Mouse (Mus musculus): ENCODE data around the gene Elmo2. TPM values are rescaled to one million over a fixed set of nuclear protein-coding genes. Genes with fewer than 3 reads are reported as not detected.
A peak's percentile ranks its signal among the peaks of the same experiment; 100 is the strongest.

Elmo2 gene
- polyA plus RNA-seq, 1 experiment, result 20.4 TPM

DNA sequence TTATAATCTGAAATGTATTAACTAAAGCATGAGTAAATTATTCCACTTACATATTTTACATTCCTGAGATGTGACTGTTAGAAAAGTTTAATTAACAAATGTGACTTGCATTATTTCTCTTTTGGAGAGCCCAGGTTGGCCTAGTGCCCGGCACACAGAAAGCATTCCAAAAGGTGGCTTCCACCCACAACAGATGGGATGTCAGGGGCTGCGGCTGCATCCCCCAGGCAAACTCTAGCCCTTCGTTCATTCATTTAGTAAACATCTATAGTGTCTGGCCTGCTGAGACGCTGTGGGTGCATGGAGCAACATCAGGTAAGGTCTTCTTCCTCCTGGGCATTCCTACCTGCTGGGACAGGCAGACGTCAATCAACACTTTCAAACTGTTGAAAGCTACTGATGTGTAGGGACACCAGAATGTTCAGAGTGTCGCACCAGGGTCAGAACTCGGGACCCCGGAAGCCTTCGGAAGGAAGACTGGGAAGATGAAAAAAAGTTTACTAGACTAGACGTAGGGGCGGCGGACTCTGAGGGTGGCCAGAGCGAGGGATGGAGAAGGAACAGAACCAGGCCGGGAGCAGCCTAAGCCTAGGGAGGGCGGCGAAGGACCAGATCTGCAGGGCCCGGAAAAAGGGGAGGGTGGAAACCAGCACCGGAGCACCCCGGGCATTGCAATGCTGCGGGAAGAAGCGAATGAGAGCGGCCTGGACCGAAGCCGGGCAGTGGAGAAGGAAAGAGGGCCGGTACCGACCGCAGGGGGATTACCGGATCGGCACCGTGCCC is 567 bp downstream of the Elmo2 start:
- Histone ChIP-seq H3K36me3 (ENCODE audit: control insufficient read depth, insufficient read depth) (no peaks in the 10 kb centered on the region), H3K4me3 (peak overlapping the region; percentile 78), H3ac (ENCODE audit: control insufficient read depth, insufficient read length) (peak overlapping the region; percentile 42), H3K27me3 (ENCODE audit: control insufficient read depth, insufficient read depth, insufficient read length) (no peaks in the 10 kb centered on the region), H3K4me2 (ENCODE audit: low read depth) (peak overlapping the region; percentile 90), H3K79me2 (ENCODE audit: control insufficient read depth, insufficient read depth) (peaks cover 45% of the 10 kb centered on the region)
- TF ChIP-seq SRF (IDR thresholded peaks at IDR 0.05; ENCODE audit: control insufficient read depth, insufficient read length, low read depth), result no peak
- peak in 1 of 3 experiments; percentile 16 for TF ChIP-seq MYOD1 (IDR thresholded peaks at IDR 0.05; ENCODE audit: control insufficient read depth in 1 of 3, insufficient read length in 2 of 3, low read depth in 2 of 3)

DNA sequence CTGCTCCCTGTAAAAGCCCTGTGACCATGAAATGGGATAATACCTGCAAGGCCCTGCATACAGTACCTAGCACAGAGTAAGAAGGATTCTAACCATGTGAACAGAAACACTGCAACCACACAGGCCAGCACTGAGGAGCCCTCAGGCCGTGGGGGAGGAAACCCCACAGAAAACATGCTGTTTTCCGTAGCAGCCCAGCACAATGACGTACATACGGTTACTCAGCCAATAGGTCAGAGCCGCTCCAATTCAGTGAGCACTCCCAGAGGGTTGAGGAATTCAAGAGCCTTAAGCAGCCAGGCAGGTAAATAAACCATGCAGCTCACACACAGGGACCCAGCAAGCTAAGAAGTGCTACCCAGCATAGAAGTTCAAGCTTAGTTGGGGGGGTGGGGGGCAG is 2.4 kb downstream of the Elmo2 start:
- H3K4me3 ChIP-seq, result no peak overlapping the region
- H3ac ChIP-seq (ENCODE audit: control insufficient read depth, insufficient read length), result no peak overlapping the region
- no peaks in the 10 kb centered on the region for H3K36me3 ChIP-seq (ENCODE audit: control insufficient read depth, insufficient read depth)
- H3K27me3 ChIP-seq (ENCODE audit: control insufficient read depth, insufficient read depth, insufficient read length), result no peaks in the 10 kb centered on the region
- no peak overlapping the region for H3K4me2 ChIP-seq (ENCODE audit: low read depth)
- no peak for TF ChIP-seq REST (IDR thresholded peaks at IDR 0.05; ENCODE audit: insufficient read depth, insufficient read length)
- TF ChIP-seq CEBPB (IDR thresholded peaks at IDR 0.05; ENCODE audit: insufficient read depth, poor library complexity, severe bottlenecking), result no peak
- H3K79me2 ChIP-seq (ENCODE audit: control insufficient read depth, insufficient read depth), result peaks cover 52% of the 10 kb centered on the region

DNA sequence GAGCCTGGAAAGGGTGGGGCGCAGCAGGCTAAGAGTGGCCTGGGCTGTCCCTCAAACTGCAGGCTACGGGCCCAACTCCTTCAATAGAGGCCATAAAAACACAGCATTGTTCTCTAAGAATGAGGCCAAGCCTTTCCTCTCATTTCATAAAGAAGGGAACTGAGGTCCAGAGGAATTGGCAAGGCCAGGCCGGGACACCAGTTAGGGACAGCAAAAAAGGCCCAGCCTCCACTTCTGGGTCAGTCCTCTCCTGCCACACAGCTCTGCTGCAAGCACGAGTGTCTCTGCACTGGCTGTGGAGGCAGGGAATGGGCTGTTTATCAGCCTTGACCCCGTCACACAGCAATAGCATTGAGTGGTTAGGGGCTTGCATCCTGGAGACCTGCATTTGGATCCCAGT is 2.8 kb downstream of the Elmo2 start:
- Histone ChIP-seq H3K4me3 (no peak overlapping the region), H3ac (ENCODE audit: control insufficient read depth, insufficient read length) (no peak overlapping the region), H3K79me2 (ENCODE audit: control insufficient read depth, insufficient read depth) (peaks cover 57% of the 10 kb centered on the region), H3K27me3 (ENCODE audit: control insufficient read depth, insufficient read depth, insufficient read length) (no peaks in the 10 kb centered on the region), H3K4me2 (ENCODE audit: low read depth) (no peak overlapping the region), H3K36me3 (ENCODE audit: control insufficient read depth, insufficient read depth) (no peaks in the 10 kb centered on the region)
- TF ChIP-seq USF1 (IDR thresholded peaks at IDR 0.05; ENCODE audit: low read depth) (no peak), CEBPB (IDR thresholded peaks at IDR 0.05; ENCODE audit: insufficient read depth, poor library complexity, severe bottlenecking) (no peak), TCF3 (IDR thresholded peaks at IDR 0.05; ENCODE audit: insufficient read length, low read depth) (no peak), MYOG (IDR thresholded peaks at IDR 0.05; ENCODE audit: control insufficient read depth in 1 of 3, insufficient read depth in 1 of 3, insufficient read length in 2 of 3, low read depth in 2 of 3) (no peak), SRF (IDR thresholded peaks at IDR 0.05; ENCODE audit: control insufficient read depth, insufficient read length, low read depth) (no peak), REST (IDR thresholded peaks at IDR 0.05; ENCODE audit: insufficient read depth, insufficient read length) (no peak), POLR2A (IDR thresholded peaks at IDR 0.05; ENCODE audit: insufficient read length, low read depth) (no peak)

DNA sequence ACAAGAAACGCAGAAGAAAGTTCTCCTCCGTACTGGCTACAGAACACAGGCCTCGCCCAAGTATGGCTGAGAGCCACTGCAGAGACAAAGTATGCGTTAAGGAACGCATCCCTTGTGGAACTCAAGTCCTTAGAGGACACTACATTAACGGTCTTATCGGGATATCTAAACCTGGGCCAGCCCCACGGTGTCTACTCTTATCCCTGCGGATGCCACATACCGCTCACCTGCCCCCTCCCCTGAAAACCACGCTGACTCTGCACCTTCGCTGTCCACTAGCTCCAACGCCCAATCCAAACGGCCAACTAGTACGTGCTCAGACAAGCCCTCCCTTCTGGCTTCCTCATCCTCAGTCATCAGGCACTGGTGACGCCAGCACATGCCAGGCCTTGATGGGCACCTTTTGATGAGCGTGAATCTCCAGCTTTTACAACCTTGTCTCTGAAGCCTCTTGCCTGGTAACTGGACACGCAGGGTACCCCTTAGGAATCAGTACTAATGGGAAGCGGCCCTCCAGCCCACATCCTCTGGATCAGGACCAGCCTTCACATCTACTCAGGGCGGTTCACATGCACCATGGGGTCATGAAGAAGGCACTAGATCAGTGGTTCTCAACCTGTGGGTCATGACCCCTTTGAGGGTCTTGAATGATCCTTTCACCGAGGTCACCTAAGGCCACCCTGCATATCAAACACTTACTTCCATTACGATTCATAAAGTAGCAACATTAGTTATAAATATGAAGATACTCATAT is 4.1 kb downstream of the Elmo2 start:
- H3K27me3 ChIP-seq (ENCODE audit: control insufficient read depth, insufficient read depth, insufficient read length), result no peaks in the 10 kb centered on the region
- H3K4me2 ChIP-seq (ENCODE audit: low read depth), result no peak overlapping the region
- H3K79me2 ChIP-seq (ENCODE audit: control insufficient read depth, insufficient read depth), result peaks cover 62% of the 10 kb centered on the region
- no peak for TF ChIP-seq E2F4 (IDR thresholded peaks at IDR 0.05; ENCODE audit: insufficient read depth)
- TF ChIP-seq TCF12 (IDR thresholded peaks at IDR 0.05; ENCODE audit: insufficient read depth, poor library complexity, severe bottlenecking), result no peak
- no peak for TF ChIP-seq CEBPB (IDR thresholded peaks at IDR 0.05; ENCODE audit: insufficient read depth, poor library complexity, severe bottlenecking)
- TF ChIP-seq USF1 (IDR thresholded peaks at IDR 0.05; ENCODE audit: low read depth), result no peak
- TF ChIP-seq POLR2AphosphoS2 (IDR thresholded peaks at IDR 0.05; ENCODE audit: insufficient read length, low read depth), result no peak
- no peak for TF ChIP-seq MYOG (IDR thresholded peaks at IDR 0.05; ENCODE audit: control insufficient read depth in 1 of 3, insufficient read depth in 1 of 3, insufficient read length in 2 of 3, low read depth in 2 of 3)
- no peak for TF ChIP-seq POLR2A (IDR thresholded peaks at IDR 0.05; ENCODE audit: insufficient read length, low read depth)
- no peak for TF ChIP-seq SRF (IDR thresholded peaks at IDR 0.05; ENCODE audit: control insufficient read depth, insufficient read length, low read depth)
- TF ChIP-seq MAX (IDR thresholded peaks at IDR 0.05; ENCODE audit: low read depth), result no peak
- TF ChIP-seq REST (IDR thresholded peaks at IDR 0.05; ENCODE audit: insufficient read depth, insufficient read length), result no peak
- TF ChIP-seq TCF3 (IDR thresholded peaks at IDR 0.05; ENCODE audit: insufficient read length, low read depth), result no peak
- TF ChIP-seq MYOD1 (IDR thresholded peaks at IDR 0.05; ENCODE audit: control insufficient read depth in 1 of 3, insufficient read length in 2 of 3, low read depth in 2 of 3), result no peak
- H3ac ChIP-seq (ENCODE audit: control insufficient read depth, insufficient read length), result no peak overlapping the region
- no peak overlapping the region for H3K4me3 ChIP-seq
- H3K36me3 ChIP-seq (ENCODE audit: control insufficient read depth, insufficient read depth), result no peaks in the 10 kb centered on the region

DNA sequence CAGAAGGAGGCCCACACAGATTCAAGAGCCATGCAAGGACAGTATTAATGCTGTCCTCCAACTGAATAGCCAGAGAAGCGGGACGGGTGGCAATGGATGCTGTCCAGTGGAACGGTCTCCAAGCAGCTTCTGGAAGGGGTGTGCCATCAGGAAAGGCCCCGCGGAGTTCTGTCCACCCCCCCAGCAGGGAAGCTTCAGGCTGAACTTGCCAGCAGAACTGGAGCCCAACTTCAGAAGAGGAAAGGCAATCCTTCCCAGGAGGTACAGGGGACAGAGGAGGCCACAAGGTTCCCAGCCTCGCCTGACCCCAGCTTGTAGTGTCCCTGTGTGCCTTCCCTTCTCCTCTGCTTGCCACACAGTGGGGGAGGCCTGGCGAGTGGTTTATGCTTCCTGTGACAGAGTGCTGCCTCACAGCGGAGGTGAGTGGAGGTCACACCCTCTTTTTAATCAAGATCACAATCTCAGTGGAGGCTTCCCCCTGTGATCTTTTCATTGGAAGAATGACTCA is 4.8 kb downstream of the Elmo2 start:
- no peak overlapping the region for H3K4me3 ChIP-seq
- H3K79me2 ChIP-seq (ENCODE audit: control insufficient read depth, insufficient read depth), result peaks cover 62% of the 10 kb centered on the region
- H3K4me2 ChIP-seq (ENCODE audit: low read depth), result no peak overlapping the region
- TF ChIP-seq MYOD1 (IDR thresholded peaks at IDR 0.05; ENCODE audit: control insufficient read depth in 1 of 3, insufficient read length in 2 of 3, low read depth in 2 of 3) (no peak), REST (IDR thresholded peaks at IDR 0.05; ENCODE audit: insufficient read depth, insufficient read length) (no peak), TCF3 (IDR thresholded peaks at IDR 0.05; ENCODE audit: insufficient read length, low read depth) (no peak), CEBPB (IDR thresholded peaks at IDR 0.05; ENCODE audit: insufficient read depth, poor library complexity, severe bottlenecking) (no peak), E2F4 (IDR thresholded peaks at IDR 0.05; ENCODE audit: insufficient read depth) (no peak), USF1 (IDR thresholded peaks at IDR 0.05; ENCODE audit: low read depth) (no peak), TCF12 (IDR thresholded peaks at IDR 0.05; ENCODE audit: insufficient read depth, poor library complexity, severe bottlenecking) (no peak), POLR2AphosphoS2 (IDR thresholded peaks at IDR 0.05; ENCODE audit: insufficient read length, low read depth) (no peak)
- H3K36me3 ChIP-seq (ENCODE audit: control insufficient read depth, insufficient read depth), result no peaks in the 10 kb centered on the region
- no peak overlapping the region for H3ac ChIP-seq (ENCODE audit: control insufficient read depth, insufficient read length)
- H3K27me3 ChIP-seq (ENCODE audit: control insufficient read depth, insufficient read depth, insufficient read length), result no peaks in the 10 kb centered on the region

Measured in myocyte (in vitro differentiated cells).